Mouse (Mus musculus): ENCODE data around the gene Tpcn2.

Tpcn2 gene

GRCm38 (mm10) chr7:145206056-145206610 is 77.7 kb downstream of the Tpcn2 start:
- DNase-seq (ENCODE audit: low read depth, low spot score) = no peak

GRCm38 (mm10) chr7:145205363-145205902 is 78.4 kb downstream of the Tpcn2 start:
- DNase-seq (ENCODE audit: low read depth, low spot score) = no peak

- DNase-seq (ENCODE audit: low read depth, low spot score) = peak; percentile 82
Observed at GRCm38 (mm10) chr7:145199711-145200110, 84.1 kb downstream of the Tpcn2 start.

GRCm38 (mm10) chr7:145198223-145198714 is 85.5 kb downstream of the Tpcn2 start:
- peak; percentile 80 for DNase-seq (ENCODE audit: low read depth, low spot score)

- DNase-seq (ENCODE audit: low read depth, low spot score) = no peak
Observed at GRCm38 (mm10) chr7:145197711-145198110, 86.1 kb downstream of the Tpcn2 start.

- DNase-seq (ENCODE audit: low read depth, low spot score) = peak; percentile 81
Observed at GRCm38 (mm10) chr7:145197042-145197441, 86.8 kb downstream of the Tpcn2 start.

- DNase-seq (ENCODE audit: low read depth, low spot score) = no peak
Observed at GRCm38 (mm10) chr7:145196340-145196739, 87.5 kb downstream of the Tpcn2 start.

GRCm38 (mm10) chr7:145195186-145195927 is 88.5 kb downstream of the Tpcn2 start:
- DNase-seq (ENCODE audit: low read depth, low spot score) = peak; percentile 92

- DNase-seq (ENCODE audit: low read depth, low spot score) = peak; percentile 87
Observed at GRCm38 (mm10) chr7:145194455-145195161, 89.2 kb downstream of the Tpcn2 start.

- no peak for DNase-seq (ENCODE audit: low read depth, low spot score)
Observed at GRCm38 (mm10) chr7:145192836-145193235, 91.0 kb downstream of the Tpcn2 start.

- no peak for DNase-seq (ENCODE audit: low read depth, low spot score)
Observed at GRCm38 (mm10) chr7:145190520-145190919, 93.3 kb downstream of the Tpcn2 start.

- DNase-seq (ENCODE audit: low read depth, low spot score) = no peak
Observed at GRCm38 (mm10) chr7:145189342-145189741, 94.5 kb downstream of the Tpcn2 start.

- DNase-seq (ENCODE audit: low read depth, low spot score) = peak; percentile 61
Observed at GRCm38 (mm10) chr7:145187802-145188201, 96.0 kb downstream of the Tpcn2 start.

- DNase-seq (ENCODE audit: low read depth, low spot score) = no peak
Observed at GRCm38 (mm10) chr7:145182388-145182787, 101.4 kb downstream of the Tpcn2 start.

GRCm38 (mm10) chr7:145181376-145182034 is 102.3 kb downstream of the Tpcn2 start:
- no peak for DNase-seq (ENCODE audit: low read depth, low spot score)

- no peak for DNase-seq (ENCODE audit: low read depth, low spot score)
Observed at GRCm38 (mm10) chr7:145179691-145180091, 104.1 kb downstream of the Tpcn2 start.

- no peak for DNase-seq (ENCODE audit: low read depth, low spot score)
Observed at GRCm38 (mm10) chr7:145176750-145177589, 106.8 kb downstream of the Tpcn2 start.

GRCm38 (mm10) chr7:145173563-145173962 is 110.2 kb downstream of the Tpcn2 start:
- no peak for DNase-seq (ENCODE audit: low read depth, low spot score)

- no peak for DNase-seq (ENCODE audit: low read depth, low spot score)
Observed at GRCm38 (mm10) chr7:145173116-145173515, 110.7 kb downstream of the Tpcn2 start.

- no peak for DNase-seq (ENCODE audit: low read depth, low spot score)
Observed at GRCm38 (mm10) chr7:145169703-145170102, 114.1 kb downstream of the Tpcn2 start.

Measured in 3T3-L1 (cell line).